Comparison of ENCODE assay signal across 8 mouse cellular contexts in the genomic region with DNA sequence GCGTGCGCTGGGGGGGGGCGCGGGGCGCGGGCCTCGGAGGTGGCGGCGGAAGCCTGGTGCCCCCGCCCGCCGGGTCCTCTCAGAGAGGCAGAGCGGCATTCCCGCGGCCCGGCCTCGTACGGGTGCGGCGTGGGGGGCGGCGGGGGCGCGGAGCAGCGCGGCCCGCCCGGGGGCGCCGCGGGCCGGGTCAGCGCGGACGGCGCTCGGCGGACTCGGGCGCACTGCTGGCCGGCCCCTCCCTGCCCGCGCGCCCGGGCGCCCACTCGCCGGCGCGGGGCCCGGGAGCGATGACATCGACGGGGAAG. TPM values are rescaled to one million over a fixed set of nuclear protein-coding genes. Genes with fewer than 3 reads are reported as not detected.
A peak's percentile ranks its signal among the peaks of the same experiment; 100 is the strongest.
DNase-seq lines count a peak whose midpoint lies in the region; ATAC-seq and TF ChIP-seq lines count a peak whose summit lies in the region.

No protein-coding gene starts in this region.

- H3K4me1 ChIP-seq in kidney, postnatal 0 days (replicated peaks; ENCODE audit: insufficient read depth, low read length) = no peaks in the 10 kb centered on the region; the same call in 1 of the 2 replicates
- H3K4me1 ChIP-seq in embryonic facial prominence, embryonic 14.5 days (ENCODE audit: control insufficient read depth, insufficient read depth, low read length) = 0 out of 2 replicates have a peak, but pooled peaks cover 5% of the 10 kb centered on the region
- H3K4me1 ChIP-seq in hindbrain, postnatal 0 days (ENCODE audit: insufficient read depth, low read length) = peaks cover 40% of the 10 kb centered on the region
- peaks cover 57% of the 10 kb centered on the region for H3K4me1 ChIP-seq in midbrain, embryonic 16.5 days (ENCODE audit: control insufficient read depth, insufficient read depth, low read length)

- no peaks in the 10 kb centered on the region for H3K9me3 ChIP-seq in kidney, postnatal 0 days (replicated peaks; ENCODE audit: low read length)
- no peaks in the 10 kb centered on the region for H3K9me3 ChIP-seq in embryonic facial prominence, embryonic 14.5 days (ENCODE audit: control insufficient read depth, low read length)
- H3K9me3 ChIP-seq in hindbrain, postnatal 0 days (ENCODE audit: low read length) = no peaks in the 10 kb centered on the region
- no peaks in the 10 kb centered on the region for H3K9me3 ChIP-seq in midbrain, embryonic 16.5 days (replicated peaks; ENCODE audit: control insufficient read depth, low read length, poor library complexity, severe bottlenecking)

- no peaks in the 10 kb centered on the region for H3K36me3 ChIP-seq in kidney, postnatal 0 days (ENCODE audit: insufficient read depth, low read length)
- no peaks in the 10 kb centered on the region for H3K36me3 ChIP-seq in embryonic facial prominence, embryonic 14.5 days (ENCODE audit: control insufficient read depth, insufficient read depth, low read length)
- no peaks in the 10 kb centered on the region for H3K36me3 ChIP-seq in hindbrain, postnatal 0 days (ENCODE audit: insufficient read depth, low read length)
- peaks cover 4% of the 10 kb centered on the region for H3K36me3 ChIP-seq in midbrain, embryonic 16.5 days (ENCODE audit: control insufficient read depth, insufficient read depth, low read length)

- TF ChIP-seq CTCF in kidney, postnatal 0 days (IDR thresholded peaks at IDR 0.05; ENCODE audit: low read depth) = no peak
- TF ChIP-seq CTCF in hindbrain, postnatal 0 days (IDR thresholded peaks at IDR 0.05; ENCODE audit: low read depth) = no peak

- WGBS in kidney, postnatal 0 days = 0% methylated on average over 39 of the region's 54 CpGs
- WGBS in embryonic facial prominence, embryonic 14.5 days = 0% methylated on average over 4 of the region's 54 CpGs
- WGBS in hindbrain, postnatal 0 days = 2% methylated on average over 31 of the region's 54 CpGs
- WGBS in midbrain, embryonic 16.5 days = 2% methylated on average over 28 of the region's 54 CpGs

- peak overlapping the region; percentile 40; the same call in 1 of the 2 replicates for H3K9ac ChIP-seq in kidney, postnatal 0 days (ENCODE audit: low read depth, low read length)
- peak overlapping the region; percentile 60 for H3K9ac ChIP-seq in embryonic facial prominence, embryonic 14.5 days (ENCODE audit: low read depth, low read length)
- H3K9ac ChIP-seq in hindbrain, postnatal 0 days (replicated peaks; ENCODE audit: low read length) = peak overlapping the region; percentile 99
- H3K9ac ChIP-seq in midbrain, embryonic 16.5 days (ENCODE audit: low read depth, low read length) = peak overlapping the region; percentile 100

- H3K4me2 ChIP-seq in kidney, postnatal 0 days (ENCODE audit: low read length) = peak overlapping the region; percentile 73
- peak overlapping the region; percentile 85 for H3K4me2 ChIP-seq in embryonic facial prominence, embryonic 14.5 days (ENCODE audit: low read depth, low read length)
- peak overlapping the region; percentile 69 for H3K4me2 ChIP-seq in hindbrain, postnatal 0 days (ENCODE audit: low read depth, low read length)
- peak overlapping the region; percentile 99 for H3K4me2 ChIP-seq in midbrain, embryonic 16.5 days (ENCODE audit: low read length)

- no peak overlapping the region for H3K27ac ChIP-seq in kidney, postnatal 0 days
- H3K27ac ChIP-seq in embryonic facial prominence, embryonic 14.5 days (replicated peaks; ENCODE audit: low read depth, low read length) = no peak overlapping the region
- H3K27ac ChIP-seq in hindbrain, postnatal 0 days = peak overlapping the region; percentile 99
- peak overlapping the region; percentile 96 for H3K27ac ChIP-seq in midbrain, embryonic 16.5 days (ENCODE audit: low read length)

- no peak for ATAC-seq in kidney, postnatal 0 days (replicated peaks; ENCODE audit: low FRiP score, low read depth)
- ATAC-seq in embryonic facial prominence, embryonic 14.5 days (ENCODE audit: low read depth) = 0 out of 2 replicates have a peak, but pooled peaks have one; percentile 24
- ATAC-seq in hindbrain, postnatal 0 days = peak; percentile 53
- ATAC-seq in midbrain, embryonic 16.5 days = peak; percentile 18

- DNase-seq in kidney, postnatal 0 days (ENCODE audit: low spot score) = no peak
- DNase-seq in kidney, postnatal 14 days = no peak
- DNase-seq in embryonic facial prominence, embryonic 14.5 days (ENCODE audit: low spot score) = no peak
- no peak for DNase-seq in hindbrain, postnatal 0 days (ENCODE audit: low spot score)
- no peak for DNase-seq in MN1 (ENCODE audit: low spot score)
- DNase-seq in cerebellum, postnatal 25 days = no peak
- DNase-seq in thymus, postnatal 0 days (ENCODE audit: low spot score) = no peak

- H3K4me3 ChIP-seq in kidney, postnatal 0 days (replicated peaks; ENCODE audit: low read depth, low read length) = peak overlapping the region; percentile 34
- H3K4me3 ChIP-seq in embryonic facial prominence, embryonic 14.5 days (ENCODE audit: low read depth, low read length) = peak overlapping the region; percentile 47
- peak overlapping the region; percentile 95 for H3K4me3 ChIP-seq in hindbrain, postnatal 0 days (ENCODE audit: low read length)
- peak overlapping the region; percentile 95 for H3K4me3 ChIP-seq in midbrain, embryonic 16.5 days (ENCODE audit: low read depth, low read length)

- H3K27me3 ChIP-seq in kidney, postnatal 0 days (ENCODE audit: insufficient read depth, low read length) = peaks cover 34% of the 10 kb centered on the region
- peaks cover 69% of the 10 kb centered on the region for H3K27me3 ChIP-seq in embryonic facial prominence, embryonic 14.5 days (replicated peaks; ENCODE audit: control insufficient read depth, insufficient read depth, low read length)
- no peaks in the 10 kb centered on the region for H3K27me3 ChIP-seq in hindbrain, postnatal 0 days (ENCODE audit: insufficient read depth, low read length)
- H3K27me3 ChIP-seq in midbrain, embryonic 16.5 days (ENCODE audit: control insufficient read depth, insufficient read depth, low read depth, low read length) = no peaks in the 10 kb centered on the region

RNA-seq across cellular contexts. Expression of gene Brsk2, which starts 0.2 kb away (rescaled TPM):
- 0.29 and 0.31 TPM in 2 replicates for polyA plus RNA-seq in kidney, postnatal 0 days (2015; fragmentation: Nextera tagmentation; extraction: Ambion mirVana)
- 1.3 TPM in 2 replicates for polyA plus RNA-seq in embryonic facial prominence, embryonic 14.5 days (2014; fragmentation: Nextera tagmentation; extraction: Ambion mirVana)
- 136 and 143 TPM in 2 replicates for total RNA-seq in hindbrain, postnatal 0 days (2014; rRNA removed)
- polyA plus RNA-seq in hindbrain, postnatal 0 days (2015; fragmentation: Nextera tagmentation; extraction: Ambion mirVana) = 17.9 and 18.0 TPM in 2 replicates
- polyA plus RNA-seq in midbrain, embryonic 16.5 days (2015; fragmentation: Nextera tagmentation; extraction: Ambion mirVana) = 21.8 and 23.9 TPM in 2 replicates
- 0.32 and 0.57 TPM in 2 replicates for polyA plus RNA-seq in thymus, postnatal 0 days (2015; fragmentation: Nextera tagmentation; extraction: Ambion mirVana)

RNA-seq across cellular contexts. Expression of gene Tollip, which starts 31.4 kb away (rescaled TPM):
- polyA plus RNA-seq in kidney, postnatal 0 days (2015; fragmentation: Nextera tagmentation; extraction: Ambion mirVana) = 35.0 and 38.3 TPM in 2 replicates
- 48.9 and 50.1 TPM in 2 replicates for polyA plus RNA-seq in embryonic facial prominence, embryonic 14.5 days (2014; fragmentation: Nextera tagmentation; extraction: Ambion mirVana)
- 120 and 121 TPM in 2 replicates for total RNA-seq in hindbrain, postnatal 0 days (2014; rRNA removed)
- polyA plus RNA-seq in hindbrain, postnatal 0 days (2015; fragmentation: Nextera tagmentation; extraction: Ambion mirVana) = 68.5 and 72.6 TPM in 2 replicates
- polyA plus RNA-seq in midbrain, embryonic 16.5 days (2015; fragmentation: Nextera tagmentation; extraction: Ambion mirVana) = 80.9 and 86.6 TPM in 2 replicates
- 50.6 and 51.6 TPM in 2 replicates for polyA plus RNA-seq in thymus, postnatal 0 days (2015; fragmentation: Nextera tagmentation; extraction: Ambion mirVana)

Comparison
In these comparisons a context has a peak if more than half of its experiments do, and no peak if none do; other contexts are left out.
1. H3K27ac ChIP-seq: peak in hindbrain, postnatal 0 days (single experiment) and midbrain, embryonic 16.5 days (single experiment); none in kidney, postnatal 0 days (single experiment) and embryonic facial prominence, embryonic 14.5 days (single experiment).
2. H3K4me3 ChIP-seq: peak in every context shown above with its lines; median percentile 95 in hindbrain, postnatal 0 days; 95 in midbrain, embryonic 16.5 days; 47 in embryonic facial prominence, embryonic 14.5 days; 34 in kidney, postnatal 0 days.
3. H3K9ac ChIP-seq: peak in every context shown above with its lines; median percentile 100 in midbrain, embryonic 16.5 days; 99 in hindbrain, postnatal 0 days; 60 in embryonic facial prominence, embryonic 14.5 days; 40 in kidney, postnatal 0 days.
4. Peak in every context shown above with its lines, with median percentiles within 50 percentile points of each other: H3K4me2 ChIP-seq.